Mouse (Mus musculus) spleen, adult 12 weeks (tissue): Measurements from ENCODE around the gene Sbno1.
"Not testable (repeated sequence)": the region's sequence is repeated elsewhere in the genome, so short reads cannot be mapped to it uniquely, and the experiment has no call there.

Experiments used
- DNase-seq: peaks from one replicate; pipeline ENCODE4 v3.0.0; 2022; ENCODE audit warnings: low spot score

Sbno1 gene

GRCm38 (mm10) chr5:124425412-124426259, at the start of gene Sbno1:
TSS of gene Sbno1 (minus strand) at chr5:124426001.
- peak; percentile 83 for DNase-seq

- no peak for DNase-seq
These were observed 44.9 kb upstream of the Sbno1 start for GRCm38 (mm10) chr5:124470591-124471171.

- no peak for DNase-seq
These were observed 43.7 kb upstream of the Sbno1 start for GRCm38 (mm10) chr5:124469486-124469885.

GRCm38 (mm10) chr5:124468365-124468764, 42.6 kb upstream of the Sbno1 start:
- DNase-seq: no peak

- DNase-seq: no peak
These were observed 42.0 kb upstream of the Sbno1 start for GRCm38 (mm10) chr5:124467766-124468165.

- no peak for DNase-seq
These were observed 39.1 kb upstream of the Sbno1 start for GRCm38 (mm10) chr5:124464905-124465304.

GRCm38 (mm10) chr5:124463462-124463861, 37.7 kb upstream of the Sbno1 start:
- no peak for DNase-seq

- no peak for DNase-seq
These were observed 36.7 kb upstream of the Sbno1 start for GRCm38 (mm10) chr5:124462297-124463025.

- DNase-seq: not testable (repeated sequence)
These were observed 35.1 kb upstream of the Sbno1 start for GRCm38 (mm10) chr5:124460922-124461321.

- no peak for DNase-seq
These were observed 31.0 kb upstream of the Sbno1 start for GRCm38 (mm10) chr5:124456762-124457161.

GRCm38 (mm10) chr5:124454082-124454419, 28.2 kb upstream of the Sbno1 start:
- DNase-seq: no peak

- no peak for DNase-seq
These were observed 27.7 kb upstream of the Sbno1 start for GRCm38 (mm10) chr5:124453339-124454081.

- no peak for DNase-seq
These were observed 26.9 kb upstream of the Sbno1 start for GRCm38 (mm10) chr5:124452494-124453228.

GRCm38 (mm10) chr5:124450641-124451340, 25.0 kb upstream of the Sbno1 start:
- no peak for DNase-seq

- no peak for DNase-seq
These were observed 24.2 kb upstream of the Sbno1 start for GRCm38 (mm10) chr5:124450051-124450450.

- DNase-seq: no peak
These were observed 23.7 kb upstream of the Sbno1 start for GRCm38 (mm10) chr5:124449494-124449893.

GRCm38 (mm10) chr5:124446301-124446881, 20.6 kb upstream of the Sbno1 start:
- DNase-seq: peak; percentile 25

- peak; percentile 62 for DNase-seq
These were observed 20.0 kb upstream of the Sbno1 start for GRCm38 (mm10) chr5:124445621-124446293.

- DNase-seq: peak; percentile 73
These were observed 19.1 kb upstream of the Sbno1 start for GRCm38 (mm10) chr5:124444661-124445561.
